Mouse (Mus musculus): ENCODE measurements around the gene Jkamp. TPM values are rescaled to one million over a fixed set of nuclear protein-coding genes. Genes with fewer than 3 reads are reported as not detected.
"Not testable (repeated sequence)": the region's sequence is repeated elsewhere in the genome, so short reads cannot be mapped to it uniquely, and the experiment has no call there.

Jkamp gene
- 58.5 and 65.6 TPM in 2 replicates for polyA plus RNA-seq (2014; fragmentation: Nextera tagmentation; extraction: Ambion mirVana)

- Histone ChIP-seq H3K9me3 (ENCODE audit: control insufficient read depth, low read length) (no peaks in the 10 kb centered on the region), H3K27me3 (ENCODE audit: control insufficient read depth, insufficient read depth, low read length) (no peaks in the 10 kb centered on the region), H3K27ac (ENCODE audit: low read depth, low read length) (peak within 1 kb of the TSS; percentile 98), H3K4me1 (ENCODE audit: control insufficient read depth, insufficient read depth, low read length) (peaks cover 18% of the 10 kb centered on the region), H3K4me2 (peak within 1 kb of the TSS; percentile 83), H3K4me3 (ENCODE audit: low read depth, low read length) (peak within 1 kb of the TSS; percentile 70), H3K36me3 (ENCODE audit: control insufficient read depth, insufficient read depth, low read length) (no peaks in the 10 kb centered on the region), H3K9ac (ENCODE audit: low read length) (peak within 1 kb of the TSS; percentile 91)
- peak; percentile 96 for ATAC-seq (ENCODE audit: low FRiP score)
- under 1% methylated on average over 55 of the region's 60 CpGs for WGBS
- peak; percentile 100 for DNase-seq (ENCODE audit: low spot score, missing footprints)
These were observed at the start of gene Jkamp, which contains the start of gene L3hypdh for GRCm38 (mm10) chr12:72085329-72086165. Gene Jkamp, plus strand, starts transcription at chr12:72085589. Gene L3hypdh, minus strand, starts transcription at chr12:72085439.

- Histone ChIP-seq H3K27ac (ENCODE audit: low read depth, low read length) (no peak overlapping the region), H3K9me3 (ENCODE audit: control insufficient read depth, low read length) (no peaks in the 10 kb centered on the region), H3K4me1 (ENCODE audit: control insufficient read depth, insufficient read depth, low read length) (no peaks in the 10 kb centered on the region), H3K27me3 (ENCODE audit: control insufficient read depth, insufficient read depth, low read length) (no peaks in the 10 kb centered on the region), H3K4me2 (no peak overlapping the region), H3K9ac (ENCODE audit: low read length) (no peak overlapping the region), H3K36me3 (ENCODE audit: control insufficient read depth, insufficient read depth, low read length) (no peaks in the 10 kb centered on the region), H3K4me3 (ENCODE audit: low read depth, low read length) (no peak overlapping the region)
- 71% methylated on average over 9 of the region's 9 CpGs for WGBS
- DNase-seq (ENCODE audit: low spot score, missing footprints) = no peak
- no peak for ATAC-seq (ENCODE audit: low FRiP score)
These were observed 49.2 kb upstream of the Jkamp start for GRCm38 (mm10) chr12:72036097-72036661.

GRCm38 (mm10) chr12:72037049-72037448 lies 48.3 kb upstream of the Jkamp start:
- ATAC-seq (ENCODE audit: low FRiP score) (no peak), DNase-seq (ENCODE audit: low spot score, missing footprints) (no peak)
- WGBS = 93% methylated on average over 6 of the region's 6 CpGs
- H3K36me3 ChIP-seq (ENCODE audit: control insufficient read depth, insufficient read depth, low read length) = no peaks in the 10 kb centered on the region
- H3K4me2 ChIP-seq = no peak overlapping the region
- no peak overlapping the region for H3K27ac ChIP-seq (ENCODE audit: low read depth, low read length)
- no peaks in the 10 kb centered on the region for H3K9me3 ChIP-seq (ENCODE audit: control insufficient read depth, low read length)
- no peaks in the 10 kb centered on the region for H3K27me3 ChIP-seq (ENCODE audit: control insufficient read depth, insufficient read depth, low read length)
- H3K4me1 ChIP-seq (ENCODE audit: control insufficient read depth, insufficient read depth, low read length) = no peaks in the 10 kb centered on the region
- no peak overlapping the region for H3K9ac ChIP-seq (ENCODE audit: low read length)
- no peak overlapping the region for H3K4me3 ChIP-seq (ENCODE audit: low read depth, low read length)

- no peaks in the 10 kb centered on the region for H3K36me3 ChIP-seq (ENCODE audit: control insufficient read depth, insufficient read depth, low read length)
- DNase-seq (ENCODE audit: low spot score, missing footprints) = no peak
- no peak overlapping the region for H3K4me3 ChIP-seq (ENCODE audit: low read depth, low read length)
- H3K9ac ChIP-seq (ENCODE audit: low read length) = no peak overlapping the region
- H3K4me2 ChIP-seq = no peak overlapping the region
- H3K27ac ChIP-seq (ENCODE audit: low read depth, low read length) = no peak overlapping the region
- no peaks in the 10 kb centered on the region for H3K9me3 ChIP-seq (ENCODE audit: control insufficient read depth, low read length)
- no peaks in the 10 kb centered on the region for H3K27me3 ChIP-seq (ENCODE audit: control insufficient read depth, insufficient read depth, low read length)
- no peak for ATAC-seq (ENCODE audit: low FRiP score)
- 71% methylated on average over 2 of the region's 2 CpGs for WGBS
- no peaks in the 10 kb centered on the region for H3K4me1 ChIP-seq (ENCODE audit: control insufficient read depth, insufficient read depth, low read length)
These were observed 46.5 kb upstream of the Jkamp start for GRCm38 (mm10) chr12:72038866-72039265.

- no peak overlapping the region for H3K4me2 ChIP-seq
- 79% methylated on average over 8 of the region's 8 CpGs for WGBS
- H3K27me3 ChIP-seq (ENCODE audit: control insufficient read depth, insufficient read depth, low read length) = no peaks in the 10 kb centered on the region
- H3K27ac ChIP-seq (ENCODE audit: low read depth, low read length) = no peak overlapping the region
- no peaks in the 10 kb centered on the region for H3K36me3 ChIP-seq (ENCODE audit: control insufficient read depth, insufficient read depth, low read length)
- ATAC-seq (ENCODE audit: low FRiP score) (no peak), DNase-seq (ENCODE audit: low spot score, missing footprints) (no peak)
- H3K9me3 ChIP-seq (ENCODE audit: control insufficient read depth, low read length) = no peaks in the 10 kb centered on the region
- H3K4me3 ChIP-seq (ENCODE audit: low read depth, low read length) = no peak overlapping the region
- H3K4me1 ChIP-seq (ENCODE audit: control insufficient read depth, insufficient read depth, low read length) = no peaks in the 10 kb centered on the region
- H3K9ac ChIP-seq (ENCODE audit: low read length) = no peak overlapping the region
These were observed 45.9 kb upstream of the Jkamp start for GRCm38 (mm10) chr12:72039501-72039900.

GRCm38 (mm10) chr12:72041238-72041637 lies 44.2 kb upstream of the Jkamp start:
- WGBS = 95% methylated on average over 3 of the region's 3 CpGs
- Histone ChIP-seq H3K4me3 (ENCODE audit: low read depth, low read length) (no peak overlapping the region), H3K27me3 (ENCODE audit: control insufficient read depth, insufficient read depth, low read length) (no peaks in the 10 kb centered on the region), H3K36me3 (ENCODE audit: control insufficient read depth, insufficient read depth, low read length) (no peaks in the 10 kb centered on the region), H3K27ac (ENCODE audit: low read depth, low read length) (no peak overlapping the region), H3K9me3 (ENCODE audit: control insufficient read depth, low read length) (no peaks in the 10 kb centered on the region), H3K4me1 (ENCODE audit: control insufficient read depth, insufficient read depth, low read length) (no peaks in the 10 kb centered on the region), H3K4me2 (no peak overlapping the region), H3K9ac (ENCODE audit: low read length) (no peak overlapping the region)
- no peak for DNase-seq (ENCODE audit: low spot score, missing footprints)
- no peak for ATAC-seq (ENCODE audit: low FRiP score)

GRCm38 (mm10) chr12:72047513-72047912 lies 37.9 kb upstream of the Jkamp start:
- Histone ChIP-seq H3K27me3 (ENCODE audit: control insufficient read depth, insufficient read depth, low read length) (no peaks in the 10 kb centered on the region), H3K36me3 (ENCODE audit: control insufficient read depth, insufficient read depth, low read length) (no peaks in the 10 kb centered on the region), H3K4me2 (no peak overlapping the region), H3K4me1 (ENCODE audit: control insufficient read depth, insufficient read depth, low read length) (no peaks in the 10 kb centered on the region), H3K27ac (ENCODE audit: low read depth, low read length) (no peak overlapping the region), H3K9me3 (ENCODE audit: control insufficient read depth, low read length) (no peaks in the 10 kb centered on the region), H3K9ac (ENCODE audit: low read length) (no peak overlapping the region), H3K4me3 (ENCODE audit: low read depth, low read length) (no peak overlapping the region)
- DNase-seq (ENCODE audit: low spot score, missing footprints) (peak; percentile 87), ATAC-seq (ENCODE audit: low FRiP score) (no peak)
- WGBS = 8% methylated on average over 2 of the region's 2 CpGs

GRCm38 (mm10) chr12:72050156-72050555 lies 35.2 kb upstream of the Jkamp start:
- not testable (repeated sequence) for H3K36me3 ChIP-seq (ENCODE audit: control insufficient read depth, insufficient read depth, low read length); H3K27ac ChIP-seq (ENCODE audit: low read depth, low read length); H3K4me3 ChIP-seq (ENCODE audit: low read depth, low read length); H3K27me3 ChIP-seq (ENCODE audit: control insufficient read depth, insufficient read depth, low read length); H3K9ac ChIP-seq (ENCODE audit: low read length); ATAC-seq (ENCODE audit: low FRiP score); DNase-seq (ENCODE audit: low spot score, missing footprints); H3K9me3 ChIP-seq (ENCODE audit: control insufficient read depth, low read length); H3K4me1 ChIP-seq (ENCODE audit: control insufficient read depth, insufficient read depth, low read length); H3K4me2 ChIP-seq
- WGBS = 86% methylated on average over 5 of the region's 5 CpGs

GRCm38 (mm10) chr12:72050821-72051220 lies 34.6 kb upstream of the Jkamp start:
- ATAC-seq (ENCODE audit: low FRiP score) = no peak
- Histone ChIP-seq H3K27ac (ENCODE audit: low read depth, low read length) (no peak overlapping the region), H3K9me3 (ENCODE audit: control insufficient read depth, low read length) (no peaks in the 10 kb centered on the region), H3K4me2 (no peak overlapping the region), H3K27me3 (ENCODE audit: control insufficient read depth, insufficient read depth, low read length) (no peaks in the 10 kb centered on the region; the same call in 1 of the 2 replicates), H3K4me3 (ENCODE audit: low read depth, low read length) (no peak overlapping the region), H3K9ac (ENCODE audit: low read length) (no peak overlapping the region), H3K36me3 (ENCODE audit: control insufficient read depth, insufficient read depth, low read length) (no peaks in the 10 kb centered on the region), H3K4me1 (ENCODE audit: control insufficient read depth, insufficient read depth, low read length) (no peaks in the 10 kb centered on the region)
- WGBS = 86% methylated on average over 4 of the region's 4 CpGs
- DNase-seq (ENCODE audit: low spot score, missing footprints) = no peak

All from midbrain, embryonic 11.5 days (tissue).